Mouse (Mus musculus): ENCODE data around the gene Armc2.

The Armc2 gene

GRCm38 (mm10) chr10:41967915-41968635 is 50.2 kb downstream of the Armc2 start:
- CTCF ChIA-PET = no interaction called here

GRCm38 (mm10) chr10:41962725-41963124 is 55.5 kb downstream of the Armc2 start:
- CTCF ChIA-PET = interaction anchor here (0.6 to 0.7 kb wide), 3 partner anchors 113 to 1498 kb away, joined by 3 to 8 read pairs (median 7); no protein-coding TSS in a partner anchor

- CTCF ChIA-PET = no interaction called here
These were observed 58.4 kb downstream of the Armc2 start for GRCm38 (mm10) chr10:41959808-41960207.

- CTCF ChIA-PET = no interaction called here
These were observed 59.5 kb downstream of the Armc2 start for GRCm38 (mm10) chr10:41958677-41959274.

- CTCF ChIA-PET = interaction anchor here (0.7 kb wide), 1 partner anchor 10 kb away, joined by 3 read pairs; no protein-coding TSS in a partner anchor
These were observed 60.6 kb downstream of the Armc2 start for GRCm38 (mm10) chr10:41957421-41958225.

- CTCF ChIA-PET = interaction anchor here (0.5 kb wide), 1 partner anchor 1291 kb away, joined by 4 read pairs; no protein-coding TSS in a partner anchor
These were observed 64.7 kb downstream of the Armc2 start for GRCm38 (mm10) chr10:41953528-41953864.

- CTCF ChIA-PET = interaction anchor here (0.7 kb wide), 1 partner anchor 353 kb away, joined by 3 read pairs; no protein-coding TSS in a partner anchor
These were observed 65.3 kb downstream of the Armc2 start for GRCm38 (mm10) chr10:41952850-41953527.

GRCm38 (mm10) chr10:41952354-41952753 is 65.9 kb downstream of the Armc2 start:
- CTCF ChIA-PET = interaction anchor here (0.7 kb wide), 1 partner anchor 354 kb away, joined by 3 read pairs; no protein-coding TSS in a partner anchor

GRCm38 (mm10) chr10:41939090-41939489 is 79.2 kb downstream of the Armc2 start:
- CTCF ChIA-PET = no interaction called here

- CTCF ChIA-PET = interaction anchor here (0.5 to 1.1 kb wide), 4 partner anchors 17 to 334 kb away, joined by 3 to 5 read pairs (median 3); no protein-coding TSS in a partner anchor
These were observed 81.1 kb downstream of the Armc2 start for GRCm38 (mm10) chr10:41937176-41937575.

- CTCF ChIA-PET = interaction anchor here (0.6 to 1.1 kb wide), 2 partner anchors 16 to 501 kb away, joined by 3 read pairs; no protein-coding TSS in a partner anchor
These were observed 82.1 kb downstream of the Armc2 start for GRCm38 (mm10) chr10:41936100-41936499.

GRCm38 (mm10) chr10:41935476-41935829 is 82.8 kb downstream of the Armc2 start:
- CTCF ChIA-PET = interaction anchor here (0.6 kb wide), 1 partner anchor 500 kb away, joined by 3 read pairs; no protein-coding TSS in a partner anchor

- CTCF ChIA-PET = no interaction called here
These were observed 83.4 kb downstream of the Armc2 start for GRCm38 (mm10) chr10:41934633-41935475.

- CTCF ChIA-PET = no interaction called here
These were observed 84.7 kb downstream of the Armc2 start for GRCm38 (mm10) chr10:41933536-41933935.

- CTCF ChIA-PET = no interaction called here
These were observed 85.3 kb downstream of the Armc2 start for GRCm38 (mm10) chr10:41932943-41933342.

GRCm38 (mm10) chr10:41931962-41932361 is 86.3 kb downstream of the Armc2 start:
- CTCF ChIA-PET = no interaction called here

GRCm38 (mm10) chr10:41930966-41931365 is 87.3 kb downstream of the Armc2 start:
- CTCF ChIA-PET = no interaction called here

- CTCF ChIA-PET = no interaction called here
These were observed 91.5 kb downstream of the Armc2 start for GRCm38 (mm10) chr10:41926726-41927125.

GRCm38 (mm10) chr10:41912290-41912994 is 105.8 kb downstream of the Armc2 start:
- CTCF ChIA-PET = interaction anchor here (1.2 kb wide), 1 partner anchor 12 kb away, joined by 8 read pairs; no protein-coding TSS in a partner anchor

- CTCF ChIA-PET = no interaction called here
These were observed 109.3 kb downstream of the Armc2 start for GRCm38 (mm10) chr10:41908899-41909298.
